18 mouse cellular contexts compared by ENCODE assay signal in the genomic region with DNA sequence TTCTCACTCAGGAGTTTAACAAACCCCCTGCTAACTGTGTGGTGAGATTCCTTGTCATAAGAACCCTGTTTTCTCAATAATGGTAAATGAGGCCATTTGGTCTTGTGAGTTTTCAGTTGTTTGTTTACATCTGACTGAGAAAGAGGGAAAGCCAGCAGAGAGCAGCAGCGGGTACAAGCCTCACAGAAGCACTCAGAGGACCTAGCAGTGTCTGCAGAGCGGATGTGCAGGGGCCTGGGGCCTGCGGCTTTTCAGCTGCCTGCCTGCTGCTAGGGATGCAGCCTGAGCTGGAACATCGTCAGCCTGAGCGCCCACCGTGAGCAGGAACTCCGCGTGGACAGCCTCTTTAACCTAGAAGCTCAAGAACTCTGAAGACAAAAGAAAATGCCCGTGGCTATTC.
DNase-seq lines count a peak whose midpoint lies in the region; ATAC-seq and TF ChIP-seq lines count a peak whose summit lies in the region.
"Had no signal": no experiment of that assay in that cellular context is flagged by ENCODE, and none has a peak within 500 bp of the region (broad histone marks: within the 10 kb centered on the region; RNA-seq: fewer than 3 reads in every experiment).

No protein-coding gene starts in this region.

- peak overlapping the region; percentile 52; the same call in 1 of the 2 replicates for H3K27ac ChIP-seq in heart, embryonic 10.5 days
- no peak overlapping the region for H3K27ac ChIP-seq in layer of hippocampus, adult 2 months
- no peak overlapping the region for H3K27ac ChIP-seq in midbrain, postnatal 0 days (ENCODE audit: low read depth, low read length)
- H3K27ac ChIP-seq in midbrain, embryonic 16.5 days (ENCODE audit: low read length): no peak overlapping the region
- H3K27ac ChIP-seq: left cerebral cortex, adult 2 months; limb, embryonic 10.5 days; midbrain, embryonic 15.5 days had no signal

- 46% methylated on average over 9 of the region's 9 CpGs for WGBS in heart, embryonic 10.5 days
- 50% methylated on average over 9 of the region's 9 CpGs for WGBS in midbrain, postnatal 0 days
- 46% methylated on average over 9 of the region's 9 CpGs for WGBS in midbrain, embryonic 16.5 days

- no peak overlapping the region for H3K9ac ChIP-seq in midbrain, postnatal 0 days (replicated peaks; ENCODE audit: low read length, poor library complexity, severe bottlenecking)
- H3K9ac ChIP-seq in midbrain, embryonic 16.5 days (ENCODE audit: low read depth, low read length): no peak overlapping the region
- H3K9ac ChIP-seq: midbrain, embryonic 15.5 days had no signal

- H3K4me1 ChIP-seq in heart, embryonic 10.5 days: peaks cover 14% of the 10 kb centered on the region
- no peaks in the 10 kb centered on the region for H3K4me1 ChIP-seq in midbrain, postnatal 0 days (ENCODE audit: insufficient read depth, low read length)
- no peaks in the 10 kb centered on the region for H3K4me1 ChIP-seq in midbrain, embryonic 16.5 days (ENCODE audit: control insufficient read depth, insufficient read depth, low read length)
- H3K4me1 ChIP-seq: midbrain, embryonic 15.5 days had no signal

- DNase-seq in heart, embryonic 10.5 days (ENCODE audit: low spot score): no peak
- no peak for DNase-seq in heart, adult 8-10 months (ENCODE audit: low spot score)
- DNase-seq in layer of hippocampus, adult 2 months (ENCODE audit: low spot score in 2 of 2): no peak
- DNase-seq in layer of hippocampus, adult 8-10 months (ENCODE audit: low spot score in 2 of 2): no peak
- no peak for DNase-seq in midbrain, postnatal 0 days (ENCODE audit: low spot score)
- DNase-seq: adrenal gland, postnatal 25 days; cerebellum, adult 8-10 months; heart, postnatal 14 days; kidney, adult 9 months; thymus, adult 18-20 months had no signal

- peak; percentile 31 for TF ChIP-seq CTCF in layer of hippocampus, adult 2 months (conservative IDR thresholded peaks at IDR 0.05)
- TF ChIP-seq CTCF in midbrain, postnatal 0 days (IDR thresholded peaks at IDR 0.05): peak; percentile 59

- no peak overlapping the region for H3K4me2 ChIP-seq in midbrain, postnatal 0 days (ENCODE audit: low read depth, low read length, poor library complexity, severe bottlenecking)
- no peak overlapping the region for H3K4me2 ChIP-seq in midbrain, embryonic 16.5 days (ENCODE audit: low read length)
- H3K4me2 ChIP-seq: midbrain, embryonic 15.5 days had no signal

- no peak overlapping the region for H3K4me3 ChIP-seq in heart, embryonic 10.5 days
- no peak overlapping the region for H3K4me3 ChIP-seq in layer of hippocampus, adult 2 months
- no peak overlapping the region for H3K4me3 ChIP-seq in midbrain, postnatal 0 days (ENCODE audit: low read depth, low read length)
- no peak overlapping the region for H3K4me3 ChIP-seq in midbrain, embryonic 16.5 days (ENCODE audit: low read depth, low read length)
- H3K4me3 ChIP-seq: left cerebral cortex, adult 2 months; limb, embryonic 10.5 days; midbrain, embryonic 15.5 days had no signal

- H3K9me3 ChIP-seq in heart, embryonic 10.5 days: no peaks in the 10 kb centered on the region
- no peaks in the 10 kb centered on the region for H3K9me3 ChIP-seq in midbrain, postnatal 0 days (ENCODE audit: low read length)
- H3K9me3 ChIP-seq in midbrain, embryonic 16.5 days (replicated peaks; ENCODE audit: control insufficient read depth, low read length, poor library complexity, severe bottlenecking): no peaks in the 10 kb centered on the region
- H3K9me3 ChIP-seq: limb, embryonic 10.5 days; midbrain, embryonic 15.5 days had no signal

- ATAC-seq in midbrain, postnatal 0 days (ENCODE audit: low FRiP score): no peak
- no peak for ATAC-seq in midbrain, embryonic 16.5 days
- ATAC-seq in erythroblast, adult 5-6 weeks (replicated peaks; ENCODE audit: low FRiP score, poor library complexity, severe bottlenecking): no peak
- ATAC-seq: activated CD4-positive, CD25-positive, alpha-beta regulatory T cell, adult 4 months; forebrain, embryonic 16.5 days; midbrain, embryonic 15.5 days; Patski had no signal

- H3K27me3 ChIP-seq in heart, embryonic 10.5 days (ENCODE audit: insufficient read depth, poor library complexity, severe bottlenecking): no peaks in the 10 kb centered on the region
- H3K27me3 ChIP-seq in midbrain, postnatal 0 days (ENCODE audit: insufficient read depth, low read length): no peaks in the 10 kb centered on the region
- no peaks in the 10 kb centered on the region for H3K27me3 ChIP-seq in midbrain, embryonic 16.5 days (ENCODE audit: control insufficient read depth, insufficient read depth, low read depth, low read length)
- H3K27me3 ChIP-seq: midbrain, embryonic 15.5 days; Patski had no signal

- peaks cover 37% of the 10 kb centered on the region for H3K36me3 ChIP-seq in heart, embryonic 10.5 days
- H3K36me3 ChIP-seq in midbrain, postnatal 0 days (ENCODE audit: insufficient read depth, low read length): peaks cover 12% of the 10 kb centered on the region; the same call in 1 of the 2 replicates
- H3K36me3 ChIP-seq in midbrain, embryonic 16.5 days (ENCODE audit: control insufficient read depth, insufficient read depth, low read length): peaks cover 8% of the 10 kb centered on the region; the same call in 1 of the 2 replicates
